Mouse (Mus musculus): ENCODE results near the gene Mau2. TPM values are rescaled to one million over a fixed set of nuclear protein-coding genes. Genes with fewer than 3 reads are reported as not detected.

Mau2 gene
- polyA plus RNA-seq (2014; fragmentation: Nextera tagmentation; extraction: Ambion mirVana), result 53.8 and 56.4 TPM in 2 replicates

- WGBS, result under 1% methylated on average over 65 of the region's 65 CpGs
- H3K36me3 ChIP-seq (ENCODE audit: control insufficient read depth, insufficient read depth, low read length), result no peaks in the 10 kb centered on the region
- DNase-seq (ENCODE audit: low spot score) (peak; percentile 97), ATAC-seq (replicated peaks; ENCODE audit: low FRiP score) (peak; percentile 96)
- peak within 1 kb of the TSS; percentile 95 for H3K4me3 ChIP-seq (ENCODE audit: low read depth, low read length)
- H3K27me3 ChIP-seq (ENCODE audit: control insufficient read depth, insufficient read depth, low read length), result no peaks in the 10 kb centered on the region
- no peaks in the 10 kb centered on the region for H3K9me3 ChIP-seq (ENCODE audit: control insufficient read depth, low read length)
- peaks cover 8% of the 10 kb centered on the region; the same call in 1 of the 2 replicates for H3K4me1 ChIP-seq (replicated peaks; ENCODE audit: control insufficient read depth, insufficient read depth, low read length)
- peak within 1 kb of the TSS; percentile 91 for H3K4me2 ChIP-seq (ENCODE audit: low read depth, low read length, severe bottlenecking)
- no peak within 1 kb of the TSS for H3K27ac ChIP-seq (ENCODE audit: low read depth, low read length)
- peak within 1 kb of the TSS; percentile 80 for H3K9ac ChIP-seq (ENCODE audit: low read length)
Measured at GRCm38 (mm10) chr8:70042583-70043455, at the start of gene Mau2, which contains the start of gene Sugp1. Gene Mau2 (minus strand): TSS chr8:70042734. Gene Sugp1 (plus strand): TSS chr8:70042813.

GRCm38 (mm10) chr8:70089296-70089960, 46.9 kb upstream of the Mau2 start:
- Histone ChIP-seq H3K27me3 (ENCODE audit: control insufficient read depth, insufficient read depth, low read length) (peaks cover 55% of the 10 kb centered on the region), H3K9ac (ENCODE audit: low read length) (no peak overlapping the region), H3K4me1 (replicated peaks; ENCODE audit: control insufficient read depth, insufficient read depth, low read length) (peaks cover 8% of the 10 kb centered on the region; the same call in 1 of the 2 replicates), H3K9me3 (ENCODE audit: control insufficient read depth, low read length) (no peaks in the 10 kb centered on the region), H3K36me3 (ENCODE audit: control insufficient read depth, insufficient read depth, low read length) (no peaks in the 10 kb centered on the region), H3K27ac (ENCODE audit: low read depth, low read length) (no peak overlapping the region), H3K4me3 (ENCODE audit: low read depth, low read length) (no peak overlapping the region), H3K4me2 (ENCODE audit: low read depth, low read length, severe bottlenecking) (no peak overlapping the region)
- WGBS, result 55% methylated on average over 9 of the region's 9 CpGs
- DNase-seq (ENCODE audit: low spot score) (no peak), ATAC-seq (replicated peaks; ENCODE audit: low FRiP score) (no peak)

GRCm38 (mm10) chr8:70087836-70088650, 45.5 kb upstream of the Mau2 start:
- peak; percentile 76 for ATAC-seq (replicated peaks; ENCODE audit: low FRiP score)
- Histone ChIP-seq H3K27me3 (ENCODE audit: control insufficient read depth, insufficient read depth, low read length) (peaks cover 69% of the 10 kb centered on the region), H3K9me3 (ENCODE audit: control insufficient read depth, low read length) (no peaks in the 10 kb centered on the region), H3K9ac (ENCODE audit: low read length) (peak overlapping the region; percentile 40), H3K4me1 (replicated peaks; ENCODE audit: control insufficient read depth, insufficient read depth, low read length) (peaks cover 17% of the 10 kb centered on the region; the same call in 1 of the 2 replicates), H3K4me3 (ENCODE audit: low read depth, low read length) (peak overlapping the region; percentile 36), H3K27ac (ENCODE audit: low read depth, low read length) (no peak overlapping the region), H3K36me3 (ENCODE audit: control insufficient read depth, insufficient read depth, low read length) (no peaks in the 10 kb centered on the region), H3K4me2 (ENCODE audit: low read depth, low read length, severe bottlenecking) (peak overlapping the region; percentile 83)
- WGBS, result 4% methylated on average over 56 of the region's 56 CpGs
- DNase-seq (ENCODE audit: low spot score), result peak; percentile 85

- ATAC-seq (replicated peaks; ENCODE audit: low FRiP score) (no peak), DNase-seq (ENCODE audit: low spot score) (no peak)
- Histone ChIP-seq H3K9me3 (ENCODE audit: control insufficient read depth, low read length) (no peaks in the 10 kb centered on the region), H3K4me3 (ENCODE audit: low read depth, low read length) (no peak overlapping the region), H3K27me3 (ENCODE audit: control insufficient read depth, insufficient read depth, low read length) (peaks cover 74% of the 10 kb centered on the region), H3K27ac (ENCODE audit: low read depth, low read length) (no peak overlapping the region), H3K36me3 (ENCODE audit: control insufficient read depth, insufficient read depth, low read length) (no peaks in the 10 kb centered on the region), H3K4me2 (ENCODE audit: low read depth, low read length, severe bottlenecking) (no peak overlapping the region), H3K4me1 (replicated peaks; ENCODE audit: control insufficient read depth, insufficient read depth, low read length) (peaks cover 17% of the 10 kb centered on the region; the same call in 1 of the 2 replicates), H3K9ac (ENCODE audit: low read length) (no peak overlapping the region; the same call in 1 of the 2 replicates)
- 4% methylated on average over 7 of the region's 7 CpGs for WGBS
Measured at GRCm38 (mm10) chr8:70087237-70087636, 44.7 kb upstream of the Mau2 start.

GRCm38 (mm10) chr8:70086151-70086550, 43.6 kb upstream of the Mau2 start:
- Histone ChIP-seq H3K4me1 (replicated peaks; ENCODE audit: control insufficient read depth, insufficient read depth, low read length) (peaks cover 17% of the 10 kb centered on the region; the same call in 1 of the 2 replicates), H3K9me3 (ENCODE audit: control insufficient read depth, low read length) (no peaks in the 10 kb centered on the region), H3K27ac (ENCODE audit: low read depth, low read length) (no peak overlapping the region), H3K27me3 (ENCODE audit: control insufficient read depth, insufficient read depth, low read length) (peaks cover 74% of the 10 kb centered on the region), H3K4me2 (ENCODE audit: low read depth, low read length, severe bottlenecking) (no peak overlapping the region), H3K36me3 (ENCODE audit: control insufficient read depth, insufficient read depth, low read length) (no peaks in the 10 kb centered on the region), H3K4me3 (ENCODE audit: low read depth, low read length) (no peak overlapping the region), H3K9ac (ENCODE audit: low read length) (no peak overlapping the region)
- WGBS, result 46% methylated on average over 1 of the region's 1 CpGs
- ATAC-seq (replicated peaks; ENCODE audit: low FRiP score) (no peak), DNase-seq (ENCODE audit: low spot score) (no peak)

GRCm38 (mm10) chr8:70084191-70085065, 41.9 kb upstream of the Mau2 start:
- WGBS, result 2% methylated on average over 71 of the region's 71 CpGs
- Histone ChIP-seq H3K4me3 (ENCODE audit: low read depth, low read length) (peak overlapping the region; percentile 36), H3K9ac (ENCODE audit: low read length) (0 out of 2 replicates have a peak overlapping the region, but pooled peaks have one; percentile 37), H3K36me3 (ENCODE audit: control insufficient read depth, insufficient read depth, low read length) (no peaks in the 10 kb centered on the region), H3K9me3 (ENCODE audit: control insufficient read depth, low read length) (no peaks in the 10 kb centered on the region), H3K4me1 (replicated peaks; ENCODE audit: control insufficient read depth, insufficient read depth, low read length) (peaks cover 15% of the 10 kb centered on the region; the same call in 1 of the 2 replicates), H3K27me3 (ENCODE audit: control insufficient read depth, insufficient read depth, low read length) (peaks cover 68% of the 10 kb centered on the region), H3K4me2 (ENCODE audit: low read depth, low read length, severe bottlenecking) (peak overlapping the region; percentile 60), H3K27ac (ENCODE audit: low read depth, low read length) (no peak overlapping the region)
- DNase-seq (ENCODE audit: low spot score) (peak; percentile 60), ATAC-seq (replicated peaks; ENCODE audit: low FRiP score) (no peak)

- Histone ChIP-seq H3K36me3 (ENCODE audit: control insufficient read depth, insufficient read depth, low read length) (no peaks in the 10 kb centered on the region), H3K27ac (ENCODE audit: low read depth, low read length) (no peak within 1 kb of the TSS), H3K4me2 (ENCODE audit: low read depth, low read length, severe bottlenecking) (peak within 1 kb of the TSS; percentile 60), H3K9ac (ENCODE audit: low read length) (0 out of 2 replicates have a peak within 1 kb of the TSS, but pooled peaks have one; percentile 37), H3K9me3 (ENCODE audit: control insufficient read depth, low read length) (no peaks in the 10 kb centered on the region), H3K4me3 (ENCODE audit: low read depth, low read length) (peak within 1 kb of the TSS; percentile 36), H3K4me1 (replicated peaks; ENCODE audit: control insufficient read depth, insufficient read depth, low read length) (peaks cover 15% of the 10 kb centered on the region; the same call in 1 of the 2 replicates), H3K27me3 (ENCODE audit: control insufficient read depth, insufficient read depth, low read length) (peaks cover 57% of the 10 kb centered on the region)
- ATAC-seq (replicated peaks; ENCODE audit: low FRiP score) (peak; percentile 19; the same call in 1 of the 2 replicates), DNase-seq (ENCODE audit: low spot score) (peak; percentile 85)
- WGBS, result under 1% methylated on average over 26 of the region's 26 CpGs
Measured at GRCm38 (mm10) chr8:70083285-70083684, 40.8 kb upstream of the Mau2 start, which contains the start of gene Hapln4. Gene Hapln4 (plus strand): TSS chr8:70083457.

Data from forebrain, embryonic 11.5 days (tissue).